ENCODE assay signal across 8 mouse cellular contexts in genomic region chr8:120504251-120505081, GRCm38 (mm10).
DNase-seq lines count a peak whose midpoint lies in the region; ATAC-seq and TF ChIP-seq lines count a peak whose summit lies in the region.

No protein-coding gene starts in this region.

- peaks cover 98% of the 10 kb centered on the region for H3K4me1 ChIP-seq in heart, embryonic 10.5 days
- peaks cover 89% of the 10 kb centered on the region for H3K4me1 ChIP-seq in thymus, adult 2 months (replicated peaks; ENCODE audit: control insufficient read depth, insufficient read depth, low read length)

- H3K36me3 ChIP-seq in heart, embryonic 10.5 days: no peaks in the 10 kb centered on the region; the same call in 1 of the 2 replicates
- H3K36me3 ChIP-seq in thymus, adult 2 months (ENCODE audit: control insufficient read depth, insufficient read depth, low read length): no peaks in the 10 kb centered on the region

- H3K9me3 ChIP-seq in heart, embryonic 10.5 days: no peaks in the 10 kb centered on the region

- peak; percentile 45 for DNase-seq in ovary, postnatal 36 days (ENCODE audit: low spot score)
- no peak for DNase-seq in ovary, postnatal 10 days (ENCODE audit: low spot score)
- DNase-seq in embryo, embryonic 9.5 days (ENCODE audit: extremely low spot score): peak; percentile 53
- peak; percentile 91 for DNase-seq in heart, embryonic 10.5 days (ENCODE audit: low spot score)
- DNase-seq in kidney, adult 8-10 months: peak; percentile 80 to 81
- DNase-seq in lung, postnatal 10 days: peak; percentile 82
- peak; percentile 81 for DNase-seq in thymus, adult 2 months

- H3K4me3 ChIP-seq in heart, embryonic 10.5 days: peak overlapping the region; percentile 45
- peak overlapping the region; percentile 39 for H3K4me3 ChIP-seq in thymus, adult 2 months (ENCODE audit: control insufficient read depth, insufficient read depth, low read length)

- ATAC-seq in erythroid progenitor cell, adult 5-6 weeks (replicated peaks; ENCODE audit: low FRiP score, poor library complexity, severe bottlenecking): no peak

- peak overlapping the region; percentile 83 for H3K27ac ChIP-seq in heart, embryonic 10.5 days
- H3K27ac ChIP-seq in thymus, adult 2 months (ENCODE audit: control insufficient read depth, insufficient read depth, low read length): peak overlapping the region; percentile 71; the same call in 1 of the 2 replicates

- no peak for TF ChIP-seq CTCF in thymus, adult 2 months (IDR thresholded peaks at IDR 0.05; ENCODE audit: borderline replicate concordance, control insufficient read depth, extremely low read depth, insufficient read depth, low read length, poor library complexity)

- 6% methylated on average over 20 of the region's 20 CpGs for WGBS in heart, embryonic 10.5 days
- 37% methylated on average over 20 of the region's 20 CpGs for WGBS in thymus, adult 2 months

- peak; percentile 72; the same call in 1 of the 2 replicates for TF ChIP-seq POLR2A in thymus, adult 2 months (IDR thresholded peaks at IDR 0.05; ENCODE audit: control insufficient read depth, extremely low read depth, insufficient read depth, low read length, poor library complexity)

- no peaks in the 10 kb centered on the region for H3K27me3 ChIP-seq in heart, embryonic 10.5 days (ENCODE audit: insufficient read depth, poor library complexity, severe bottlenecking)
- no peaks in the 10 kb centered on the region for H3K27me3 ChIP-seq in thymus, adult 2 months (ENCODE audit: control insufficient read depth, insufficient read depth, low read length)
